In genomic region chr11:98682811-98683210, GRCm38 (mm10) we compare ENCODE assay signal across 8 mouse cellular contexts. TPM values are rescaled to one million over a fixed set of nuclear protein-coding genes. Genes with fewer than 3 reads are reported as not detected.
DNase-seq lines count a peak whose midpoint lies in the region; ATAC-seq and TF ChIP-seq lines count a peak whose summit lies in the region.

No protein-coding gene starts in this region.

- H3K4me3 ChIP-seq in kidney, postnatal 0 days (replicated peaks; ENCODE audit: low read depth, low read length): peak overlapping the region; percentile 99
- H3K4me3 ChIP-seq in hindbrain, embryonic 16.5 days (ENCODE audit: low read length): peak overlapping the region; percentile 88

- H3K27ac ChIP-seq in kidney, postnatal 0 days: peak overlapping the region; percentile 93
- peak overlapping the region; percentile 77 for H3K27ac ChIP-seq in hindbrain, embryonic 16.5 days (ENCODE audit: low read depth, low read length)

- H3K36me3 ChIP-seq in kidney, postnatal 0 days (ENCODE audit: insufficient read depth, low read length): peaks cover 26% of the 10 kb centered on the region
- peaks cover 19% of the 10 kb centered on the region for H3K36me3 ChIP-seq in hindbrain, embryonic 16.5 days (ENCODE audit: control insufficient read depth, insufficient read depth, low read length)

- no peaks in the 10 kb centered on the region for H3K27me3 ChIP-seq in kidney, postnatal 0 days (ENCODE audit: insufficient read depth, low read length)
- H3K27me3 ChIP-seq in hindbrain, embryonic 16.5 days (replicated peaks; ENCODE audit: control insufficient read depth, insufficient read depth, low read length): no peaks in the 10 kb centered on the region

- peak; percentile 1; the same call in 1 of the 2 replicates for ATAC-seq in kidney, postnatal 0 days (replicated peaks; ENCODE audit: low FRiP score, low read depth)
- peak; percentile 13; the same call in 1 of the 2 replicates for ATAC-seq in hindbrain, embryonic 16.5 days

- WGBS in kidney, postnatal 0 days: 1% methylated on average over 23 of the region's 23 CpGs
- WGBS in hindbrain, embryonic 16.5 days: 1% methylated on average over 23 of the region's 23 CpGs

- no peaks in the 10 kb centered on the region for H3K9me3 ChIP-seq in kidney, postnatal 0 days (replicated peaks; ENCODE audit: low read length)
- H3K9me3 ChIP-seq in hindbrain, embryonic 16.5 days (ENCODE audit: control insufficient read depth, low read length): no peaks in the 10 kb centered on the region

- no peak for DNase-seq in kidney, postnatal 0 days (ENCODE audit: low spot score)
- no peak for DNase-seq in kidney, postnatal 25 days
- DNase-seq in embryo, embryonic 10 days (ENCODE audit: low spot score): peak; percentile 16
- DNase-seq in neural tube, embryonic 10.5 days (ENCODE audit: extremely low spot score, low spot score): peak; percentile 20
- DNase-seq in frontal cortex, postnatal 25 days (ENCODE audit: low spot score in 2 of 2): no peak
- DNase-seq in urinary bladder, postnatal 4 days (ENCODE audit: low spot score in 2 of 2): no peak
- no peak for DNase-seq in thymus, postnatal 14 days

- H3K9ac ChIP-seq in kidney, postnatal 0 days (ENCODE audit: low read depth, low read length): peak overlapping the region; percentile 99
- peak overlapping the region; percentile 97 for H3K9ac ChIP-seq in hindbrain, embryonic 16.5 days (ENCODE audit: low read depth, low read length)

- 0 out of 2 replicates have a peak, but pooled peaks cover 3% of the 10 kb centered on the region for H3K4me1 ChIP-seq in kidney, postnatal 0 days (replicated peaks; ENCODE audit: insufficient read depth, low read length)
- peaks cover 10% of the 10 kb centered on the region for H3K4me1 ChIP-seq in hindbrain, embryonic 16.5 days (ENCODE audit: control insufficient read depth, insufficient read depth, low read depth, low read length)

- TF ChIP-seq CTCF in kidney, postnatal 0 days (IDR thresholded peaks at IDR 0.05; ENCODE audit: low read depth): no peak

- peak overlapping the region; percentile 62 for H3K4me2 ChIP-seq in kidney, postnatal 0 days (ENCODE audit: low read length)
- H3K4me2 ChIP-seq in hindbrain, embryonic 16.5 days (ENCODE audit: low read length): peak overlapping the region; percentile 82

RNA-seq across cellular contexts. Expression of gene Psmd3, which starts 0.5 kb away (rescaled TPM):
- polyA plus RNA-seq in kidney, postnatal 0 days (2015; fragmentation: Nextera tagmentation; extraction: Ambion mirVana): 234 and 259 TPM in 2 replicates
- 186 and 189 TPM in 2 replicates for polyA plus RNA-seq in hindbrain, embryonic 16.5 days (2015; fragmentation: Nextera tagmentation; extraction: Ambion mirVana)

RNA-seq across cellular contexts. Expression of gene Csf3, which starts 18.3 kb away (rescaled TPM):
- polyA plus RNA-seq in kidney, postnatal 0 days (2015; fragmentation: Nextera tagmentation; extraction: Ambion mirVana): 0.13 and 0.19 TPM in 2 replicates
- not detected in 2 replicates for polyA plus RNA-seq in hindbrain, embryonic 16.5 days (2015; fragmentation: Nextera tagmentation; extraction: Ambion mirVana)

RNA-seq across cellular contexts. Expression of gene Gsdma, which starts 18.7 kb away (rescaled TPM):
- polyA plus RNA-seq in kidney, postnatal 0 days (2015; fragmentation: Nextera tagmentation; extraction: Ambion mirVana): 0.21 TPM in 1 of 2 replicates, not detected in the other
- polyA plus RNA-seq in hindbrain, embryonic 16.5 days (2015; fragmentation: Nextera tagmentation; extraction: Ambion mirVana): 0.08 TPM in 1 of 2 replicates, not detected in the other

RNA-seq across cellular contexts. Expression of gene Gsdma2, which starts 36.3 kb away (rescaled TPM):
- not detected in 2 replicates for polyA plus RNA-seq in kidney, postnatal 0 days (2015; fragmentation: Nextera tagmentation; extraction: Ambion mirVana)
- polyA plus RNA-seq in hindbrain, embryonic 16.5 days (2015; fragmentation: Nextera tagmentation; extraction: Ambion mirVana): not detected in 2 replicates

RNA-seq across cellular contexts. Expression of gene Med24, which starts 46.4 kb away (rescaled TPM):
- polyA plus RNA-seq in kidney, postnatal 0 days (2015; fragmentation: Nextera tagmentation; extraction: Ambion mirVana): 38.3 and 41.2 TPM in 2 replicates
- 62.5 and 71.1 TPM in 2 replicates for polyA plus RNA-seq in hindbrain, embryonic 16.5 days (2015; fragmentation: Nextera tagmentation; extraction: Ambion mirVana)

Comparison
In these comparisons a context has a peak if more than half of its experiments do, and no peak if none do; other contexts are left out.
1. DNase-seq: peak in embryo, embryonic 10 days (single experiment) and neural tube, embryonic 10.5 days (single experiment); none in kidney, postnatal 0 days (single experiment), kidney, postnatal 25 days (0 of 2), frontal cortex, postnatal 25 days (0 of 2), urinary bladder, postnatal 4 days (0 of 2) and thymus, postnatal 14 days (single experiment).